Mouse (Mus musculus): ENCODE data around the gene Fus.

DNA sequence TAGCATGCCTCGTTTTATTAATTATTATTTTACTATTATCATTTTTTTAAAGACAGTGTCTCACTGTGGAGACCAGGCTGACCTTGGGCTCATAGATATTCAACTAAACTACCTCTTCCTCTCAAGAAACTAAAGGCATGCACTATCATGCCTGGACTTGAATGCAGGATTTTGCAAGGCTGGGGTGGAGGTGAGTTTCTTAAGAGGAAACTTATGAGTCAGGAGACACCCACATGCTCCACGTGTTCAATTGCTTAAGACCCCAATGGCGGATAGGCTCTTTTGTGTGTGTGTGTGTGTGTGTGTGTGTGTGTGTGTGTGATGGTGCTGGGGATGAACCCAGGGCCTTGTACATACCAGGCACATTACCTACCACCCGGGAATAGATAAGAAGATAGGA is 58.1 kb downstream of the Fus start:
- TF ChIP-seq CTCF (IDR thresholded peaks at IDR 0.05; ENCODE audit: low read depth, low read length): no peak
- no peak for TF ChIP-seq POLR2A (IDR thresholded peaks at IDR 0.05; ENCODE audit: borderline replicate concordance, low read depth, low read length)
